Mouse (Mus musculus): ENCODE data around the gene St6galnac1. TPM values are rescaled to one million over a fixed set of nuclear protein-coding genes. Genes with fewer than 3 reads are reported as not detected.

St6galnac1 gene
- polyA plus RNA-seq, 1 experiment from 2014 or later, result not detected

Other genes starting within 250 kb of the St6galnac1 start
- 5.3 and 7.3 TPM in 2 replicates for gene Sphk1, start 244.6 kb downstream of the St6galnac1 start, polyA plus RNA-seq (2015; fragmentation: Nextera tagmentation; extraction: Ambion mirVana)
- gene Ube2o, start 194.1 kb downstream of the St6galnac1 start, polyA plus RNA-seq (2015; fragmentation: Nextera tagmentation; extraction: Ambion mirVana), result 31.4 and 36.6 TPM in 2 replicates
- 0.33 and 0.45 TPM in 2 replicates for gene Aanat, start 189.1 kb downstream of the St6galnac1 start, polyA plus RNA-seq (2015; fragmentation: Nextera tagmentation; extraction: Ambion mirVana)
- gene Rhbdf2, start 148.5 kb downstream of the St6galnac1 start, polyA plus RNA-seq (2015; fragmentation: Nextera tagmentation; extraction: Ambion mirVana), result 0.83 TPM in 2 replicates
- 1.5 and 3.0 TPM in 2 replicates for gene Prcd, start 122.0 kb downstream of the St6galnac1 start, polyA plus RNA-seq (2015; fragmentation: Nextera tagmentation; extraction: Ambion mirVana)
- 23.3 and 24.4 TPM in 2 replicates for gene Cygb, start 121.2 kb downstream of the St6galnac1 start, polyA plus RNA-seq (2015; fragmentation: Nextera tagmentation; extraction: Ambion mirVana)
- 25.1 and 26.9 TPM in 2 replicates for gene Mxra7, start 52.5 kb upstream of the St6galnac1 start, polyA plus RNA-seq (2015; fragmentation: Nextera tagmentation; extraction: Ambion mirVana)
- 63.9 and 64.6 TPM in 2 replicates for gene Mettl23, start 67.8 kb upstream of the St6galnac1 start, polyA plus RNA-seq (2015; fragmentation: Nextera tagmentation; extraction: Ambion mirVana)
- 73.8 and 75.1 TPM in 2 replicates for gene Jmjd6, start 67.9 kb upstream of the St6galnac1 start, polyA plus RNA-seq (2015; fragmentation: Nextera tagmentation; extraction: Ambion mirVana)
- 51.5 and 51.8 TPM in 2 replicates for gene Mfsd11, start 76.9 kb upstream of the St6galnac1 start, polyA plus RNA-seq (2015; fragmentation: Nextera tagmentation; extraction: Ambion mirVana)
- gene Srsf2, start 77.6 kb upstream of the St6galnac1 start, polyA plus RNA-seq (2015; fragmentation: Nextera tagmentation; extraction: Ambion mirVana), result 535 and 551 TPM in 2 replicates
- gene Mgat5b, start 143.4 kb upstream of the St6galnac1 start, polyA plus RNA-seq (2015; fragmentation: Nextera tagmentation; extraction: Ambion mirVana), result 28.3 and 28.6 TPM in 2 replicates

Data from midbrain, embryonic 15.5 days (tissue).